Mouse (Mus musculus) hindbrain, embryonic 16.5 days (tissue): Measurements from ENCODE around the gene Zfp933. TPM values are rescaled to one million over a fixed set of nuclear protein-coding genes. Genes with fewer than 3 reads are reported as not detected.

Experiments used
- ATAC-seq: fragments of 200-750 bp; cut with Nextera tagmentation; 2 replicates; pipeline ENCODE4 v1.8.0; 2017; ENCODE audit warnings: moderate TSS enrichment, moderate library complexity
- H3K27ac ChIP-seq: fragments of 300-500 bp; sonication (generic); 2 replicates; pipeline ENCODE4 v1.5.1; 2014; ENCODE audit warnings: low read depth, mild to moderate bottlenecking, control low read depth, low read length, moderate library complexity
- H3K27me3 ChIP-seq: fragments of 300-500 bp; sonication (generic); replicated peaks from 2 replicates; pipeline ENCODE4 v1.6.1; 2014; ENCODE audit warnings: low read length; ENCODE audit not compliant: control insufficient read depth, insufficient read depth
- H3K36me3 ChIP-seq: fragments of 300-500 bp; sonication (generic); 2 replicates; pipeline ENCODE4 v1.6.1; 2014; ENCODE audit warnings: mild to moderate bottlenecking, low read length, moderate library complexity, mixed read lengths; ENCODE audit not compliant: control insufficient read depth, insufficient read depth
- H3K4me1 ChIP-seq: fragments of 300-500 bp; sonication (generic); 2 replicates; pipeline ENCODE4 v1.6.1; 2014; ENCODE audit warnings: low read depth, low read length; ENCODE audit not compliant: control insufficient read depth, insufficient read depth
- H3K4me2 ChIP-seq: fragments of 300-500 bp; sonication (generic); 2 replicates; pipeline ENCODE4 v1.6.1; 2014; ENCODE audit warnings: mild to moderate bottlenecking, low read length, control low read depth, moderate library complexity
- H3K4me3 ChIP-seq: fragments of 300-500 bp; sonication (generic); 2 replicates; pipeline ENCODE4 v1.5.1; 2014; ENCODE audit warnings: mild to moderate bottlenecking, low read length, control low read depth, moderate library complexity
- H3K9ac ChIP-seq: fragments of 300-500 bp; sonication (generic); 2 replicates; pipeline ENCODE4 v1.6.1; 2014; ENCODE audit warnings: low read depth, mild to moderate bottlenecking, control low read depth, low read length, moderate library complexity
- H3K9me3 ChIP-seq: fragments of 300-500 bp; sonication (generic); 2 replicates; pipeline ENCODE4 v1.6.1; 2014; ENCODE audit warnings: mild to moderate bottlenecking, low read length, moderate library complexity; ENCODE audit not compliant: control insufficient read depth
- WGBS: fragments of 180-500 bp; shearing (Covaris S2); extraction: QIAGEN DNeasy Blood & Tissue Kit; methylation state at CpG from one replicate; pipeline ENCODE4 v1.1.7; 2014; 5-methylcytosine and 5-hydroxymethylcytosine counted together
- polyA plus RNA-seq: library from polyadenylated mRNA; unstranded; fragments of >200 nt; fragmentation: Nextera tagmentation; extraction: Ambion mirVana; gene quantifications from 2 replicates; pipeline ENCODE4 v1.2.1, GENCODE M21; 2015

The Zfp933 gene
- polyA plus RNA-seq, 1 experiment from 2014 or later = 6.2 TPM

DNA sequence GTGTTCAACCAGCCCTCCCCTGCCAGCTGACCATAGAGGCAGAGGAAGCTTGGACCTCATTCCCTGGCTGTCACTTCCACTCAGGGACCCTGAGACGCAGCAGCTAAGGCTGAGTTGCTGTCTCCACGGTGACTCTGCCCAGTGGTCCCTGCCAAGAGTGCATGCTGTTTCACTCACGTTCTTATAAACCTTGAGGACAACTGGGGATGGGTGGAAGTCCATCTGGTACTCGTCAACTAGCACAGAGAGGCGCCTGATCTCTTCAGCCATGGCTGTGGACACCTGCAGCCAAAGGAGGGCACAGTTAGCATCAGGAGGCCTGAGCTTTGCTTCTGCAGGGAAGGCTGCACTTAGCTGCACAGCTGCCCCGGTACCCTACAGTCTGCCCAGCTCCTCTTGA is 34.9 kb upstream of the Zfp933 start:
- H3K4me1 ChIP-seq = no peaks in the 10 kb centered on the region
- 70% methylated on average over 6 of the region's 6 CpGs for WGBS
- H3K9ac ChIP-seq = no peak overlapping the region
- H3K4me2 ChIP-seq = no peak overlapping the region
- no peaks in the 10 kb centered on the region for H3K27me3 ChIP-seq
- H3K9me3 ChIP-seq = no peaks in the 10 kb centered on the region
- no peak overlapping the region for H3K4me3 ChIP-seq
- H3K36me3 ChIP-seq = peaks cover 83% of the 10 kb centered on the region
- H3K27ac ChIP-seq = no peak overlapping the region
- ATAC-seq = no peak

DNA sequence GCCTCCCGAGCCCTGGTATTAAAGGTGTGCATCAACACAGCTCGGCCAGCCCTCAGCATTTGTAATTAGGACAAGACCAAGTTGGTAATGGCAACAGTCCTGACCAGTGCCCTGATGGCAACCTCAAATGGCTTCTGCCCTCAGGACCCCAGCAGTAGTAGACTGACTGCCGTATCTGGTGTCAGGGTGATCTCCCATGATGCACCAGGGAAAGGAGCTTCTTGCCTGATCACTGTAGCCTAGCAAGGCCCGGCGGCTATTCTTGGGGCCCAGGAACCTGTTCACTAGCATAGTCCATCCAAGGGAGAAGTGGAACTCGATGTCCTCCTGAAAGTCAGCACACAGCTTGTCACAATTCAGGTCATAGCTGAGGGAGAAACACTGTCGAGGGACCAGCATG is 33.6 kb upstream of the Zfp933 start:
- no peak overlapping the region for H3K27ac ChIP-seq
- no peak overlapping the region for H3K4me2 ChIP-seq
- 93% methylated on average over 7 of the region's 7 CpGs for WGBS
- no peak overlapping the region for H3K9ac ChIP-seq
- no peak for ATAC-seq
- no peaks in the 10 kb centered on the region for H3K9me3 ChIP-seq
- no peaks in the 10 kb centered on the region for H3K27me3 ChIP-seq
- H3K36me3 ChIP-seq = peaks cover 82% of the 10 kb centered on the region
- H3K4me3 ChIP-seq = no peak overlapping the region
- no peaks in the 10 kb centered on the region for H3K4me1 ChIP-seq

DNA sequence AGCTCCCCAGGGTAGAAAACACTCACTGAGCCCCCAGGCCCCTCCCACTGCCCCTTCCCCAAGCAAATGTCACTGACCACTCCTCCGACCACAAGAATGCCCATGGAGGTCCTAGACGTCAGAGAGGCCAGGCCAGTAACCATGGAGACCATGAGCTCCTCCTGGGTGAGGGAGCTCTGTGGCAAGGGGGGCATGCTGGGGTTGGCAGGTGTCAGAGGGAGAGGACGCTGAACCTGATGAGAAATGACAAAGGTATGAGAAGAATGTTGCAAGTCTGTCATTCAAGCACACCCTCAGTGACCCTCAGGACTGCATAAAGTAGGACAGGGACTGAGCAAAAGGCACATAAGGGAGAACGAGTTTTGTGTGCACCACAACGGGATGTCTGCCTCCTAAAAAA is 31.7 kb upstream of the Zfp933 start:
- Histone ChIP-seq H3K4me3 (no peak overlapping the region), H3K9me3 (no peaks in the 10 kb centered on the region), H3K4me2 (no peak overlapping the region), H3K27ac (no peak overlapping the region), H3K27me3 (no peaks in the 10 kb centered on the region), H3K36me3 (peaks cover 82% of the 10 kb centered on the region), H3K9ac (no peak overlapping the region), H3K4me1 (no peaks in the 10 kb centered on the region)
- 55% methylated on average over 5 of the region's 5 CpGs for WGBS
- ATAC-seq = no peak

- Histone ChIP-seq H3K9me3 (no peaks in the 10 kb centered on the region), H3K9ac (no peak overlapping the region), H3K4me2 (no peak overlapping the region), H3K4me3 (no peak overlapping the region), H3K4me1 (no peaks in the 10 kb centered on the region), H3K27ac (no peak overlapping the region), H3K27me3 (no peaks in the 10 kb centered on the region), H3K36me3 (peaks cover 84% of the 10 kb centered on the region)
- no peak for ATAC-seq
- WGBS = 77% methylated on average over 2 of the region's 2 CpGs
Observed at GRCm38 (mm10) chr4:147879456-147879855, 31.3 kb upstream of the Zfp933 start.

- WGBS = over 99% methylated on average over 9 of the region's 9 CpGs
- Histone ChIP-seq H3K27me3 (no peaks in the 10 kb centered on the region), H3K9ac (no peak overlapping the region), H3K4me1 (no peaks in the 10 kb centered on the region), H3K4me2 (no peak overlapping the region), H3K9me3 (no peaks in the 10 kb centered on the region), H3K27ac (no peak overlapping the region), H3K4me3 (no peak overlapping the region), H3K36me3 (peaks cover 79% of the 10 kb centered on the region)
- no peak for ATAC-seq
Observed at GRCm38 (mm10) chr4:147878537-147878936, 30.4 kb upstream of the Zfp933 start.

DNA sequence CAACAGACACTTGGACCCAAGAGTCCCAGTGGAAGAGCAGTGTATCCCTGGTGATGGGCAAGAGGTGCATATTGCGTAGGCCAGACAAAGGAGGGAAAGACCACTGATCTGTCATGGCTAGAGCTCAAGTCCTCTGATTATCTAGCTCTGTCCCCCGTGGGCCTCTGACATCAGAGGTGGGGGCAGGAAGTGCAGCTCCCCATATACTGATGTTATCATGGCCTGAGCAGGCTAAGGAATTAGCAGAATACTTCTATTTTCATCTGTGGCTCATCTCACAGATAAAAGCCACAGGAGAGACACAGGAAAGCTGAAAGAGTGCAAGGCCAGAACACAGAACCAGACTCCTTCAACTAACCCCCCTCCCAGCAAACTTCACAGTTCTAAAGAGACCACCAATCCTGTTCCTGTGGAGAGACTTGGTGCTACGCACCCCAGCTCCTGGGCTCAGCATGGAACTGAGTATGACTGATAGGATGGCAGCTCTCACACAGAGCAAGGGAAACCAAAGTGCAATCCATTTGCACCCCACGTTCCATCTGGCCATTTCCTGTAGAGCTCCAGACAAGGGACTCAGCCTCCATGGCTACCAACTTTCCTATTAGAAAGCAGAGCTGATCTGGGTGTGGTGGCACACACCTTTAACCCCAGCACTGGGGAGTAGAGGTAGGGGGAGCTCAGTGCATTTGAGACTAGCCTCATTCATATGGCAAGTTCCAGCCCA is 27.8 kb upstream of the Zfp933 start:
- no peak for ATAC-seq
- H3K27me3 ChIP-seq = no peaks in the 10 kb centered on the region
- H3K36me3 ChIP-seq = peaks cover 66% of the 10 kb centered on the region
- no peaks in the 10 kb centered on the region for H3K4me1 ChIP-seq
- H3K27ac ChIP-seq = no peak overlapping the region
- 92% methylated on average over 4 of the region's 4 CpGs for WGBS
- H3K4me3 ChIP-seq = no peak overlapping the region
- no peak overlapping the region for H3K9ac ChIP-seq
- H3K9me3 ChIP-seq = no peaks in the 10 kb centered on the region
- no peak overlapping the region for H3K4me2 ChIP-seq

GRCm38 (mm10) chr4:147869238-147869637 is 21.1 kb upstream of the Zfp933 start:
- Histone ChIP-seq H3K27me3 (no peaks in the 10 kb centered on the region), H3K27ac (no peak overlapping the region), H3K9ac (peak overlapping the region; percentile 49), H3K4me3 (peak overlapping the region; percentile 80), H3K4me1 (peaks cover 20% of the 10 kb centered on the region), H3K4me2 (peak overlapping the region; percentile 58), H3K36me3 (peaks cover 21% of the 10 kb centered on the region; the same call in 1 of the 2 replicates), H3K9me3 (no peaks in the 10 kb centered on the region)
- WGBS = 23% methylated on average over 5 of the region's 5 CpGs
- ATAC-seq = no peak

- Histone ChIP-seq H3K4me3 (peak within 1 kb of the TSS; percentile 80), H3K27me3 (no peaks in the 10 kb centered on the region), H3K9me3 (no peaks in the 10 kb centered on the region), H3K4me1 (peaks cover 20% of the 10 kb centered on the region), H3K27ac (peak within 1 kb of the TSS; percentile 86), H3K4me2 (peak within 1 kb of the TSS; percentile 66), H3K36me3 (peaks cover 20% of the 10 kb centered on the region; the same call in 1 of the 2 replicates), H3K9ac (peak within 1 kb of the TSS; percentile 82)
- 0% methylated on average over 30 of the region's 30 CpGs for whole genome bisulfite sequencing
- ATAC-seq = peak; percentile 97
Observed at GRCm38 (mm10) chr4:147868450-147869031, 20.4 kb upstream of the Zfp933 start, which contains the start of the genes Miip and Fv1. Gene Miip, minus strand, starts transcription at chr4:147868816. Gene Fv1, plus strand, starts transcription at chr4:147868979.

GRCm38 (mm10) chr4:147867563-147868449 is 19.6 kb upstream of the Zfp933 start:
- 3% methylated on average over 22 of the region's 22 CpGs for WGBS

More at GRCm38 (mm10) chr4:147867563-147868449, 19.6 kb upstream of the Zfp933 start:
- Histone ChIP-seq H3K27ac (peak overlapping the region; percentile 86), H3K27me3 (no peaks in the 10 kb centered on the region), H3K4me2 (peak overlapping the region; percentile 66), H3K4me3 (peak overlapping the region; percentile 80), H3K36me3 (peaks cover 19% of the 10 kb centered on the region; the same call in 1 of the 2 replicates), H3K9ac (peak overlapping the region; percentile 82), H3K9me3 (no peaks in the 10 kb centered on the region), H3K4me1 (peaks cover 20% of the 10 kb centered on the region)
- ATAC-seq = peak; percentile 1; the same call in 1 of the 2 replicates
